Mouse (Mus musculus): ENCODE measurements around the gene Lca5l.
"Not testable (repeated sequence)": the region's sequence is repeated elsewhere in the genome, so short reads cannot be mapped to it uniquely, and the experiment has no call there.

The Lca5l gene

GRCm38 (mm10) chr16:96168837-96169236, 23.2 kb downstream of the Lca5l start:
- DNase-seq (ENCODE audit: low read depth, low spot score) = no peak

GRCm38 (mm10) chr16:96165723-96166264, 26.3 kb downstream of the Lca5l start:
- no peak for DNase-seq (ENCODE audit: low read depth, low spot score)

DNA sequence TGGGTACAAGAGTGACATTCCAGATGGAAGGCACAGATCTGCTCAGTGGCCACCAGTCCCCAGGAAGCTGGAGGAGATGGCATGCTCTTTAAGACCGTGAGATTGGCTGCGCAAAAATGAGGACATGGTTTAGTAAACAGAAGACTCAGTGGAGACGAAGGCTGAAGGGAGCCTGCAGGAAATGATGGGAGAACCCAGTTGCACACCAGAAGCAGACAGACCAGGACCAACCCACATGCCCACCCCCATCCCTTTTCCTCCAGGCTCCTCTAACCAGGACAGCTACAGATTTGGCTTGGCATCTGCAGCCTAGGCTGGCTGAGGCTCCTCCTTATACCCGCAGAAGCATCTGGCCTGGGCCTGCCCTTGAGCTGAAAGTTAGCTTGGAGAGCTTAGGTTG, 30.7 kb downstream of the Lca5l start:
- DNase-seq (ENCODE audit: low read depth, low spot score) = no peak

DNA sequence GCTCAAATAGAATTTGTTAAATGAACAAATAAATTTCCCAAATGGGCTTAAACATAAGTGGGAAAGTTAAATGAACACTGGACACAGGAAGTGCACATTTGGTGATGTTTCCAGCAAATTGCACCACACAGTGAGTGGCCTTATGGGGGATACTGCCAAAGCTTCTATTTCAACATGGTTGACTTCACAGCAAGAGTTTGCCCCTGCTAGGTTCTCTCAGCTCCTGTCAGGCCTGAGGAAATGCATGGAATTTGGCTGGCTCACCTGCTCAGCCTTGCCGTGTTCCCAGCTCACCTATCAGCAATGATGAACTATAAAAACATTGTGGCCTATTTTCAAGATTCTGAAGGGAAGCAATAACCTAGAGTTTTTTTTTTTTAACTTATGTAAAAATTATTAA, 31.1 kb downstream of the Lca5l start:
- no peak for DNase-seq (ENCODE audit: low read depth, low spot score)

DNA sequence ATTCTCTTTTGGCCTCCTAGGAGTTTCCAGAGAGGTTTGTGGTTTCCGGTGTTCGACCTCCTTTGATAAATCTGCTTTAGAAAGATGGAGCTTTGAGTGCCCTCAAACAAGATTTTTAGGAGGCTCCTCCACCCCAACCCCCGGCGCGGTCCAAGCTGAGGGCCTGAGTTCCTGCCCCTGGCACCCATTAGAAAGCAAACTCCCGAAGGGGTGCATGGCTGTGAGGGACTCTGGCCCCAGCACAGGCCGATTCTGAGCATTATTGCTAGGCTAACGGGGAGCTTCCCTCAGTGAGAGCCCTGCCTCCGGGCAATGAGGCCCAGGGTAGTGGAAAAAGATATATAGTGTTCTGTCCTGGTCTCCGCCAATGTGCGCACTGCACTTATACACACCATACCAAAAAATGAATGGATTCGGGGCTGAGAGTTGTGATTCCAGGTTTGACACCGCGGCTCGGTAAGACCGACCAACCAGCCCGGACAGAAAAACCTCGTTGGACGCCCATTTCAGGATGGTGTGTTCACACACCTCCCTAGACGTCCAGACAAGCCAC, 32.2 kb downstream of the Lca5l start:
- DNase-seq (ENCODE audit: low read depth, low spot score) = peak; percentile 46

DNA sequence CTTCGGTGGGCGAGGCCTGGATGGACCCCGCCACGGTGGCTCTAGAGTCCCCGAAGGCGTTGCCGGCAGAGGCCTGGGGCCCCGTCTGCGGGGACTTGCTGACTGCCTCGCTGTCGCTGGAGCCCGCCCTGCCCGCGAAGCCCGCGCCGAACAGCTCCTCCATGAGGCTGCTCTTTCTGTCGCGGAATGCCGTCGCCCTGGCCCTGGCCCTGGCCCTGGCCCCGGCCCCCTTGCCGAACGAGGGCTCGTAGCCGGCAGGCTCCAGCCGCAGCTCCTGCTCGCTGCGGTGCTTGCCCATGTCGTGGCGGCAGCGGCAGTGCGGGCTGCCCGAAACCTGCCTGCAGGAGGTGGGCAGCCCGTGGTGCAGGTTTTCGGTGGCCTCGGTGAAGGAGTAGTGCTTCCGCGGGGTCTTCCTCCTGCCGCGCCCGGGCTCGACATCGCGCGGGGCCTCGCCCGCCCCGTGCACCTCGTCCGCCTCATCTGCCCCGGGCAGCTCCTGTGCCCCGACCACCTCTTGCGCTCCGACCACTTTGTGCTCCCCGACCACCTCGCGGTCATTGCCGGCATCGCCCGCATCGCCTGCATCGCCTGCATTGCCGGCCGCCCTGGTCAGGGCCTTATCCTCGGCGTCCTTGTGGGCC, 32.9 kb downstream of the Lca5l start:
- peak; percentile 80 for DNase-seq (ENCODE audit: low read depth, low spot score)

- peak; percentile 15 for DNase-seq (ENCODE audit: low read depth, low spot score)
These were observed 33.5 kb downstream of the Lca5l start for GRCm38 (mm10) chr16:96158511-96159080.

GRCm38 (mm10) chr16:96157171-96157570, 34.9 kb downstream of the Lca5l start:
- DNase-seq (ENCODE audit: low read depth, low spot score) = no peak

- DNase-seq (ENCODE audit: low read depth, low spot score) = no peak
These were observed 36.1 kb downstream of the Lca5l start for GRCm38 (mm10) chr16:96156019-96156418.

DNA sequence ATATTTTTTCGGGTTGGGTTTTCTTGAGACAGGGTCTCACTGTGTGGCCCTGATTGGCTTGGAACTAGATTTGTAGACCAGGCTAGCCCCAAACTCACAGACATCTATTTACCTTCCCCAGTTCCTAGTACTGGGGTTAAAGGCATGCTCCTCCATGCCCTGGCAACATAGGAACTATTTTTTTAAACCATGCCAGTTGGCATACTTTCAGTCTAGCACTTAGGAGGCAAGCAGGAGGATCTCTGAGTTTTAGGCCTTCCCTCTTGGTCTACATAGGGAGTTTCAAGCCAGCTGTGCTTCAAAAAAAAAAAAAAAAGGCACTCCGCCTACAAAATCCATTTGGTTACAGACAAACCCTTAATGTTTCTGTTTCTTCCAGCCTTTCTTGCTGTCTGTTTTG, 37.6 kb downstream of the Lca5l start:
- DNase-seq (ENCODE audit: low read depth, low spot score) = no peak

- peak; percentile 90 for DNase-seq (ENCODE audit: low read depth, low spot score)
These were observed 40.5 kb downstream of the Lca5l start for GRCm38 (mm10) chr16:96151551-96151950.

GRCm38 (mm10) chr16:96150995-96151394, 41.1 kb downstream of the Lca5l start:
- DNase-seq (ENCODE audit: low read depth, low spot score) = no peak

DNA sequence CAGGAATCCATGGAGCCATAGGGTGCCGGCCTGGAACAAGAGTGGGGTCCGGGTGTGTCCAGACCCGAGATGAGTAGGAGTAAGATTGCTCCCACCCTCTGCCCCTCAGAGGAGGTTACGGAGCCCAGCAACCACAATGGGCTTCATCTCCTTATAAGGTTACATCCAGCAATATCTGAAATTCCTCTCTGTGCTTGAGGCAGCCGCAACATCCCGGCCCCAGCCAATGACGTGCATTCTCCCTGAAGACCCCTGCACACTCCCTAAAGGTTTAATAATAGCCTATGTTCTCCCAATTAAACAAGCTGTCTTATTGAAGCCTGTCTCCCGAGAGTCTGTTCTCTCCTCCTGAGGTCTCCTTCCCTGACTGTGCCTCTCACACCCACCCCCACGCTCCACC, 42.8 kb downstream of the Lca5l start:
- no peak for DNase-seq (ENCODE audit: low read depth, low spot score)

DNA sequence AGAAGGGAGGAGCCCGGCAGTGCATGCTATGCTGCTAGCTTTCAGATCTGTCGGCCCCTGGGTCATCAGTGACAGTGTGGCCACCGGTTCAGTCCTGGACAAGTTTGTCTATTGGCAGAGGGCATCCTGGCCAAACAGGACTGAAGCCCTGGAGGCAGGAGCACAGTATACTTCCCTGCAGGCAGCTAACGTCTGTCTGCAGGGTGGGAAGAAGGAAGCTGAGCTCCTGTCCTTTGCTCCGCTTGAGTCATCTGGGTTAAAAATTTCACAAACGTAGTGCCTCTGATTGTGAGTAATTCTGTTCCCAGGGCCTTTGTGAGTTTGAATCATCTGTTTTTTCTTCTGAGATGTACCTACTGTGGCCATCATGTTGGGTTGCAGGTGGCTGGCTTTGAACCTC, 43.2 kb downstream of the Lca5l start:
- DNase-seq (ENCODE audit: low read depth, low spot score) = no peak

GRCm38 (mm10) chr16:96145814-96146213, 46.3 kb downstream of the Lca5l start:
- no peak for DNase-seq (ENCODE audit: low read depth, low spot score)

DNA sequence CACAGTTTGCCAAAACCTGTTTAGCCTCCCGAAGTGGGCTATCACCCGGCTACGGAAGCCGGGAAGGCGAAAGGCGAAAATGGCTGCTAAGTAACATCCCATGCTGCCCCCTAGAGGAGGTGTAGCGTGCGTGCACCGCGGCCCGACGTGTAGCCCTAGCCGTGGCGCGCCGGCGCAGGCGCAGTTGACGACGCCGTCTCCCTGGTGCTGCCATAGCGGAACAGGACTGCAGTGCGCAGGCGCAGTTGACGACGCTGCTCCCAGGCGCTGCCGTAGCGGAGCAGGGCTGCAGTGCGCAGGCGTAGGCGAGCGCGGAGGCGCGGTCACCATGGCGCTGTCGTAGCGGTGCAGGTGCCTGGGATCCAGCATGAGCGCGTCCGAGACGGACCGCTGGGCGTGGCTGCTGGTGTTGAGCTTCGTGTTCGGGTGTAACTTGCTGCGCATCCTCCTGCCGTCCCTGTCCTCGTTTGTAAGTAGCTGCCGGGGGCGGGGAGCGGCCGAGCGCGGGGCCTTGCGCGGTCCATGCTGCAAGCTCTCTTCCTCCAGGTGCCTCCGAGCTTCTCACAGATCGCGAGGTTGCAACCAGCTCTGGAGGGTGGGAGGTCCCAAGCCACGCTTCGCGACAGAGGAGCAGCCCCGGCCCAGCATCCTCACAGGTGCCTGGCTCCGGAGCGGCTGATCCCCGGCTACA, 46.8 kb downstream of the Lca5l start, which contains the start of gene Wrb:
Wrb (plus strand) TSS at position 298 of the 691 bp plus-strand sequence.
- peak; percentile 100 for DNase-seq (ENCODE audit: low read depth, low spot score)

GRCm38 (mm10) chr16:96144748-96145109, 47.3 kb downstream of the Lca5l start:
- not testable (repeated sequence) for DNase-seq (ENCODE audit: low read depth, low spot score)

GRCm38 (mm10) chr16:96128466-96128865, 63.6 kb downstream of the Lca5l start:
- DNase-seq (ENCODE audit: low read depth, low spot score) = no peak

- peak; percentile 99 for DNase-seq (ENCODE audit: low read depth, low spot score)
These were observed 64.3 kb downstream of the Lca5l start, which contains the start of gene Hmgn1 for GRCm38 (mm10) chr16:96127657-96128344. Gene Hmgn1 (minus strand): TSS chr16:96127729.

DNA sequence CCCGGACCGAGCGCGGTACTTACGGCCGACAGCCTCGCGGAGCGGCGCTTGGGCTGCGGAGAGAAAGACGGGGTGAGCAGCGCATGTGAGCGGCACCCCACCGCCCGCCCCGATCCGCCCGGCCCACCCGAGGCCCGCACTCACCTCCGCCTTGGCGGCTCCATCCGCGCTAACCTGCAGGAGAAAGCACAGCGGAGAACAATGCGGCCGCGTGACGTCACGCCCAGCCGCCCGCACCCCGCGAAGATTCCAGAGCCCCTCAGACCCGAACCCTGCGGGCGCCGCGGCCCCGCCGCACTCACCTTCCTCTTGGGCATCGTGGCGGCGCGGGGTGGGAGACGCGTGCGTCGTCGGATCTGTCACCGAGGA, 64.8 kb downstream of the Lca5l start:
- no peak for DNase-seq (ENCODE audit: low read depth, low spot score)

DNA sequence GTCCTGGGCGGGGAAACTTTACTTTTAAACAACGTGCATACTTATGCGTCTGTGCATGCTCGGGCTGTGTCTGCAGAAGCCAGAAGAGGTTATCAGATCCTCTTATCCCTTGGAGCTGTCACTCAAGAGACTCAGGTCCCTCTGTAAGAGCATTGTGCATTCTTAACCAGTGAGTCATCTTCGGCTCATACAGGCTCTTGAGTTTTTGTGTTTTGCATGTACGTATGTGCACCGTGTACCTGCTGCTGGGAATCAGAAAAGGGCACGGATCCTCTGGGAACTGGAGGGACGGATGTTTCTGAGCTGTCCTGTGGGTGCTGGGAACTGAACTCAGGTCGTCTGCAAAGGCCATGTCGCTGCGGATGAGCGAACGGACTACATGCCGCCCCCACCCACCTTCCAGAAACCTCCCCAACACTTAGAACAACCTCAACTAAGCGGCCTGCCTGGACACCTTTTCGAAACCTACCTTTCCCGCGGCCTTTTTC, 65.3 kb downstream of the Lca5l start:
- DNase-seq (ENCODE audit: low read depth, low spot score) = peak; percentile 62

All from ZHBTc4 (cell line).